Mouse (Mus musculus): ENCODE measurements around the gene Ccnjl.

DNA sequence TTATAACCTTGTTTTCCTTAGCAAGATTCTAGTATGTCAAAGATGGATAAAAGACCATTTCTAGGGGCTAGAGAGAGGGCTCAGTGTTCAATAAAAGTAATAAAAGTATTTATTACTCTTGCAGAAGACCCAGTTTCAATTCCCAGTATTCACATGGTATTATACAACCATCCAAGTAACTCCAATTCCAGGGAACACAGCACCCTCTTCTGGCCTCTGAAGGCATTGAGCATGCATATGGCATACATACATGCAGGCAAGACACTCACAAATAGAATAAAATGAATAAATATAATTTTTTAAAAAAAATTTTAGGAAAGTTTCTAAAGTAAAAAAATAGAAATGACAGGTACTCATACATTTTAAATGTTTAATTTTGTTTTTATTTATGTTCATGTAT, 10.5 kb upstream of the Ccnjl start:
- TF ChIP-seq CTCF (conservative IDR thresholded peaks at IDR 0.05; ENCODE audit: low read length) (peak; percentile 78), NANOG (IDR thresholded peaks at IDR 0.05; ENCODE audit: borderline replicate concordance, low read length) (no peak), POU5F1 (IDR thresholded peaks at IDR 0.05; ENCODE audit: borderline replicate concordance, low read length) (no peak)
